Mouse (Mus musculus) testis, adult 2 months (tissue): ENCODE measurements at regions not wholly inside any gene's neighbourhood (a gene's known extent, or its start where the extent isn't known, plus 50 kb on each side); places are given as distances from the start of the nearest gene placed in this dataset.

ENCODE experiments used
- CTCF ChIP-seq: fragments of 200-500 bp; IDR thresholded peaks from 2 replicates; pipeline ENCODE4 v1.5.1; 2012; ENCODE audit warnings: low read depth, mild to moderate bottlenecking, inconsistent platforms, low read length, moderate library complexity; ENCODE audit not compliant: control insufficient read depth, insufficient read depth, insufficient replicate concordance
- POLR2A ChIP-seq: fragments of 200-500 bp; IDR thresholded peaks from 2 replicates; pipeline ENCODE4 v1.6.1; 2012; ENCODE audit warnings: low read depth, mild to moderate bottlenecking, inconsistent platforms, low read length, moderate library complexity; ENCODE audit not compliant: control insufficient read depth

DNA sequence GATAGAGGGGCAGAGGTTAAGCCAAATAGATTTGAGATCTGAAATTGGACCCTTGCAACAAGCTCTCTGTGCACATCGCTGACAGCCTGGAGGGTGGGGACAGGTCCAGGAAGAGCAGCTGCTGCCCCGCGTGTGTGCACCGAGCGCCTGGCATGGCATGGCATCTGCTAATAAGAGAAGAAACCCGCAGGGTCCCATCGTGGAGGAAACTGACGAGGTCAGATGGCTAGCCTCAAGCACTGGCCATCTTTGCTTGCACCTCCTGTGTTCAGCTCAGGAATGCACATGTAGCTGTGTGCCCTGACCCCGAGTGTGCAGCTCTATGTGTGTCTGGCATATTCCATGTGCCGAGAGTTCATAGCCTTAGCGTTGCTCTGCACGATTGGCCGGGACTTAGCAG lies 161.7 kb upstream of the Mphosph6 start:
- TF ChIP-seq POLR2A = no peak
- TF ChIP-seq CTCF = no peak
